Mouse (Mus musculus) E14TG2a.4 (cell line): ENCODE results near the gene Msantd3.

Experiments
- CTCF ChIP-seq: conservative IDR thresholded peaks from 2 replicates; pipeline ENCODE4 v1.5.1; 2014; ENCODE audit warnings: low read length
- NANOG ChIP-seq: IDR thresholded peaks from 2 replicates; pipeline ENCODE4 v1.6.1; 2014; ENCODE audit warnings: borderline replicate concordance, low read length, mixed read lengths
- POU5F1 ChIP-seq: IDR thresholded peaks from 2 replicates; pipeline ENCODE4 v1.6.1; 2014; ENCODE audit warnings: low read length, borderline replicate concordance

DNA sequence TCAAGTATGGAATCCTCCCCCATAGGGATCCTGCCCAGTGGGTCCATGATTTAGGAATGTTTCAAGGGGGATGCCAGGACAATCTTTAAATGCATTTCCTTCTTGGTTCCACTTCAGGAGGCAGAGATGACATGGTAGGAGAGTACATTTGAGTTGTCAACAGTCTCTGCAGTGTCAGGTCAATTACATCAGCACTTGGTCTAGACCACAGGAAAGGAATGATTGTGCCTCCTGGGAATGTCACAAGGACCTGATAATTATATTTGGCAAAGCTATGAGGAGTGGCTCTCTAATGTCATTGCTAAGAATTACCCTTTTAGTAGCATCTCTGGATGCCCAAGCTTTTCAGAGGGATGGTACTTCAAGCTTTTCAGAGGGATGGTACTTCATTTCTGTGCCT lies 25.2 kb downstream of the Msantd3 start:
- TF ChIP-seq CTCF (no peak), POU5F1 (no peak), NANOG (no peak)
